Mouse (Mus musculus) heart, adult 2 months (tissue): ENCODE measurements around the gene Blmh. TPM values are rescaled to one million over a fixed set of nuclear protein-coding genes. Genes with fewer than 3 reads are reported as not detected.

ENCODE experiments used
- DNase-seq, 2 experiments: peaks; one replicate each; pipeline ENCODE4 v3.0.0; 2021
- H3K27ac ChIP-seq: fragments of 200-600 bp; 2 replicates; pipeline ENCODE4 v1.8.1; 2022
- H3K27me3 ChIP-seq: fragments of 200-500 bp; 2 replicates; pipeline ENCODE4 v1.6.1; 2012; ENCODE audit warnings: mild to moderate bottlenecking, low read length, inconsistent platforms, mixed read lengths; ENCODE audit not compliant: control insufficient read depth, insufficient read depth
- H3K36me3 ChIP-seq: fragments of 200-500 bp; 2 replicates; pipeline ENCODE4 v1.6.1; 2012; ENCODE audit warnings: low read length, inconsistent platforms; ENCODE audit not compliant: control insufficient read depth, insufficient read depth
- H3K4me1 ChIP-seq: fragments of 200-500 bp; 2 replicates; pipeline ENCODE4 v1.6.1; 2011; ENCODE audit warnings: low read length; ENCODE audit not compliant: control insufficient read depth, insufficient read depth
- H3K4me3 ChIP-seq: fragments of 200-600 bp; 2 replicates; pipeline ENCODE4 v1.8.1; 2022
- H3K79me2 ChIP-seq: fragments of 200-500 bp; replicated peaks from 2 replicates; pipeline ENCODE4 v1.6.1; 2012; ENCODE audit warnings: mild to moderate bottlenecking, inconsistent platforms, low read length, moderate library complexity, mixed read lengths; ENCODE audit not compliant: control insufficient read depth, insufficient read depth
- H3K9ac ChIP-seq: fragments of 200-500 bp; 2 replicates; pipeline ENCODE4 v1.6.1; 2012; ENCODE audit warnings: low read depth, mild to moderate bottlenecking, control low read depth, inconsistent platforms, low read length, mixed read lengths
- CTCF ChIP-seq: fragments of 200-600 bp; IDR thresholded peaks from 2 replicates; pipeline ENCODE4 v1.8.1; 2022; ENCODE audit warnings: antibody characterized with exemption, mild to moderate bottlenecking, moderate library complexity
- EP300 ChIP-seq: fragments of 200-500 bp; IDR thresholded peaks from 2 replicates; pipeline ENCODE4 v1.6.1; 2011; ENCODE audit warnings: low read depth, low read length, control low read depth; ENCODE audit not compliant: insufficient read depth
- POLR2A ChIP-seq: fragments of 200-500 bp; IDR thresholded peaks from 2 replicates; pipeline ENCODE4 v1.6.1; 2011; ENCODE audit warnings: mild to moderate bottlenecking, low read depth, low read length, control low read depth; ENCODE audit not compliant: insufficient read depth
- WGBS: fragments of 180-500 bp; shearing (Covaris S2); methylation state at CpG from one replicate; pipeline ENCODE4 v1.1.7; 2018; 5-methylcytosine and 5-hydroxymethylcytosine counted together
- intact Hi-C: fragments of 180-260 bp; cut with DNase I; formaldehyde crosslinking; loops from one replicate; pipeline ENCODE4 v1.15.1; 2025
- polyA plus RNA-seq: library from polyadenylated mRNA; depleted of rRNA; stranded (reverse); fragments of >200 nt; gene quantifications from 2 replicates; pipeline ENCODE4 v1.2.3, GENCODE M21; 2012
- total RNA-seq, 2 experiments: library from RNA; stranded (reverse); gene quantifications; 2 replicates each; pipeline ENCODE4 v1.2.3; 2021

The Blmh gene
- total and polyA plus RNA-seq, 3 experiments = 12.9 to 32.7 (median 27.6) TPM

DNA sequence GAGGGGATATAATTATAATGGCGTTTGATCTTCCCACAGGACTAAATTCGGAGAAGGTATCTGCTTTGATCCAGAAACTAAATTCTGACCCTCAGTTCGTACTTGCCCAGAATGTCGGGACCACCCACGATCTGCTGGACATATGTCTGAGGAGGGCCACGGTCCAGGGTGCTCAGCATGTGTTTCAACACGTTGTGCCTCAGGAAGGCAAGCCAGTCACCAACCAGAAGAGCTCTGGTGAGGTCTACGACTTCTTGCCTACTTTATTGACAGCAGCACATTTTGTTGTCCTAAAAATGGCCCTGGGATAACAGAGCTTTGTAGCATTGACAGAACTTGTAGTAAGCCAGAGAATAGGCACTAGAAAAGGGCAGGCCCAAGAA, 21.6 kb downstream of the Blmh start:
- peak overlapping the region; percentile 88; the same call in 1 of the 2 replicates for H3K9ac ChIP-seq
- TF ChIP-seq POLR2A (no peak), EP300 (no peak), CTCF (no peak)
- no peaks in the 10 kb centered on the region for H3K79me2 ChIP-seq
- no peaks in the 10 kb centered on the region for H3K27me3 ChIP-seq
- peak; percentile 7 to 21 for DNase-seq
- H3K4me3 ChIP-seq = peak overlapping the region; percentile 75
- peaks cover 5% of the 10 kb centered on the region for H3K4me1 ChIP-seq
- peak overlapping the region; percentile 96 for H3K27ac ChIP-seq
- WGBS = 4% methylated on average over 8 of the region's 8 CpGs
- intact Hi-C loops = loop anchor here (5.0 kb wide), 1 partner anchor 99 kb away; the partner anchor contains the start of gene Cpd
- H3K36me3 ChIP-seq = peaks cover 5% of the 10 kb centered on the region; the same call in 1 of the 2 replicates

DNA sequence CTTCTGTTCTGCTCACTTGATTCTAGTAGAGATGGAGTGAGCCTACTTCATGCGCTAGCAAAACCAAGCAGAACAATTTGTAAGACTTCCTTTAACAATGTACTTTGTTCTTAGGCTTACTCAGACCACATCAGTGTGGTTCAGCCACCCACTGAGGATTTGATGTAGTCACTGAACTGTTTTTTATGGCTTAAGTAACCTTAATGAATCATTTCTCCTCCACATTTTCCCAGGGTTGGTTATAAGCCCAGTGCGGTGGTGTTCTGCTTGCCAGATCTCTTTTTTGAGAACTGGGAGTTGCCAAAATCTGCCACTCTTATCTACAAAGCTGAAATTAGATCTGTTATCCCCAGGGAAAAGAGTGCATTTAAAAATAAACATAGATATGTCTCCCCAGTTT, 28.9 kb downstream of the Blmh start:
- DNase-seq = peak in 1 of 2 experiments; percentile 9
- Histone ChIP-seq H3K79me2 (no peaks in the 10 kb centered on the region), H3K9ac (no peak overlapping the region), H3K27ac (peak overlapping the region; percentile 60), H3K36me3 (peaks cover 17% of the 10 kb centered on the region), H3K4me3 (no peak overlapping the region), H3K27me3 (no peaks in the 10 kb centered on the region), H3K4me1 (peaks cover 1% of the 10 kb centered on the region; the same call in 1 of the 2 replicates)
- WGBS = 40% methylated on average over 2 of the region's 2 CpGs
- intact Hi-C loops = no loop called here
- TF ChIP-seq EP300 (no peak), CTCF (no peak), POLR2A (no peak)

DNA sequence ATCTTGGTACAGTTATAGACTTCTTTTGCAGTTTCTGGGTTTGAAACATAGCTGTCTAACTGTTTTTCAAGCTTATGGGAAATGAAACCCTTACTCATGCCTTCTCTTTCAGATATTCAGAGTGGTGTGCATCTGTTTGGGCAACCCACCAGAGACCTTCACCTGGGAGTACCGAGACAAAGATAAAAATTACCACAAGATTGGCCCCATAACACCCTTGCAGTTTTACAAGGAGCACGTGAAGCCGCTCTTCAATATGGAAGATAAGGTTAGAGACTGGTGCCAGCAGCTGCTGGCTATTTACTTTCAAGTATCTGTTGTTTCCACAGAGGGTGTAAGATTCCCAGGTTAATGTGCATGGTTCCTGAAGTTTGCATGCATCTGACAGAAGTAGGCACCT, 41.1 kb downstream of the Blmh start:
- Histone ChIP-seq H3K27ac (no peak overlapping the region), H3K79me2 (no peaks in the 10 kb centered on the region), H3K27me3 (no peaks in the 10 kb centered on the region), H3K9ac (no peak overlapping the region), H3K4me3 (no peak overlapping the region), H3K4me1 (no peaks in the 10 kb centered on the region), H3K36me3 (peaks cover 3% of the 10 kb centered on the region)
- TF ChIP-seq POLR2A (no peak), EP300 (no peak), CTCF (no peak)
- 83% methylated on average over 3 of the region's 3 CpGs for WGBS
- no peak for DNase-seq
- intact Hi-C loops = no loop called here

DNA sequence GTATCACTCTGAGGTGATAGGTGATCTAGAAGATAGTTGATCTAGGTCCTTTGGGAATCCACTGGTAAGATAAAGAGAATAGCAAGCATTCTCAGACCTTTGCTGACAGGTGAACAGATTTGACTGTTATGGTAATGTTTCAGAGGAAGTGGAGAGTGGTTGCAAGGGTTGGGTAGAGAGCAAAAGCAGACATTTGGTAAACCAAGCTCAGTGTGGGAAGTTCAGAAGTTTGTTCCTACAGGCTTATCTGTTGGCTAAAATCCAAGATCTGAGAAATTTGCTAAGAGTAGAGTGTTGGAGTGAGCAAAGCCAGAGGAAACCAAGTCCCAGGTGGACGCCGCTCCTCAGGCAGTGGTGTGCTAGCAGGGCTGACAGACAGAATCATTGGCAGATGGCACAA, 45.7 kb downstream of the Blmh start:
- H3K36me3 ChIP-seq = peaks cover 3% of the 10 kb centered on the region
- H3K4me3 ChIP-seq = no peak overlapping the region
- H3K27me3 ChIP-seq = no peaks in the 10 kb centered on the region
- 49% methylated on average over 2 of the region's 2 CpGs for WGBS
- no peak overlapping the region for H3K27ac ChIP-seq
- no peak for DNase-seq
- TF ChIP-seq EP300 (no peak), POLR2A (no peak), CTCF (no peak)
- H3K79me2 ChIP-seq = no peaks in the 10 kb centered on the region
- peaks cover 1% of the 10 kb centered on the region; the same call in 1 of the 2 replicates for H3K4me1 ChIP-seq
- intact Hi-C loops = no loop called here
- no peak overlapping the region for H3K9ac ChIP-seq

DNA sequence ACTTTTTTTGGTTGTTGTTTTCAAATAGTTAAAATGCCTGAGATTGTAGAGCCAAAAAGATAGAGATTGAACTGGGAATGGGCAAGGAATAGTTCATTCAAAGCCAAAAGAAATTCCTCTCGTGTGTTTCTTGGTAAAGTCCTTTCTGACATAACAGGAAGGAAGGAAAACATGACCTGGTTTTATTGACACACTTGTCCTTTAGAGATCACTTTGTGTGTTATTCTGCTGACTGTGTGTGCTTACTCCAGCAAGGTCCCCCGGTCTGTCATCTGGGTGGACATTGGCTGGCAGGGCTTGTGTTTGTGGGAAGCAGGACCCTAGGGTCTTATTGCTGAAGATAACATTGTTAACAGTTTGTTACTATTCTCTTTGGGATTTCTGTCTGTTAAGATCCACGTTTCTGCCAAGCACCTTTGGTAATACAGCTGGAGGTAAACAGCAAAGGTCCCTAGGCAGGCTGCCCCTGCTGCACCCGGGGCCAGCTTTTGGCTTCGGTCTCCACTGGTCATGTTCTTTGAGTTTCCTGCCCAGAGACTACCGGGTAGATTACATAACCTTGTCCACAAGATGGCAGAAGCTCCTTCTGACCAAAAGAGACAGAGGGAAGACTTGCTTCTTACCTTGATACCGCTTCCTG, 50.2 kb downstream of the Blmh start:
- 50% methylated on average over 7 of the region's 7 CpGs for WGBS
- Histone ChIP-seq H3K27ac (no peak overlapping the region), H3K9ac (no peak overlapping the region), H3K4me1 (peaks cover 1% of the 10 kb centered on the region; the same call in 1 of the 2 replicates), H3K4me3 (no peak overlapping the region), H3K36me3 (peaks cover 2% of the 10 kb centered on the region; the same call in 1 of the 2 replicates), H3K79me2 (no peaks in the 10 kb centered on the region), H3K27me3 (no peaks in the 10 kb centered on the region)
- no peak for TF ChIP-seq CTCF
- TF ChIP-seq EP300 = no peak
- TF ChIP-seq POLR2A = no peak
- intact Hi-C loops = no loop called here
- DNase-seq = peak in 1 of 2 experiments; percentile 14

DNA sequence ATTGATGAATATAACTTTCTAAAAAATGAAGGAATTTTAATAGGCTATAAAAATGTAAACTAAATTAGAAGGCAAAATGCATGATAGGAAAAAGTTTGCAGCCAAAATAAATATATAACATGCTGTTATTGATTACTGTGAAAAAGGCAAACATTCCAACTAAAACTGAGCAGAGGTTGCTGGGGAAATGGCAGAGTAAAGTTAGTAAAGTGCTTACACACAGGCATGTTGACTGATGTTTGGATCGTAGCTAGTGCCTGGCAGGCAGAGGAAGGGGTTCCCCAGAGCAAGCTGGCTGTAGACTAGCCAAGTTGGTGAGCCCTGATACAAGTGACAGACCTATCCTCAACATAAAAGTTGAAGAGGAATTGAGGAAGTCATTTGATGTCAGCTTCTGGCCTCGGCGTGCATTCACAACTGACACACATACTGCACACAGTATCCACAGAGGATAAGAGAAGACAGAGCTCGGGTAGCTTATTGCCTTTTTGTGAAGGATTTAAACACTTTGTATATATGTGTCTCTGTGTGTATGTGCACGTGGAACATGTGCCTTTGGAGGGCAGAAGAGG, 57.0 kb downstream of the Blmh start:
- no peaks in the 10 kb centered on the region for H3K79me2 ChIP-seq
- no peaks in the 10 kb centered on the region for H3K27me3 ChIP-seq
- no peak for DNase-seq
- H3K9ac ChIP-seq = no peak overlapping the region
- no peaks in the 10 kb centered on the region for H3K4me1 ChIP-seq
- intact Hi-C loops = no loop called here
- H3K36me3 ChIP-seq = no peaks in the 10 kb centered on the region
- 84% methylated on average over 5 of the region's 5 CpGs for WGBS
- TF ChIP-seq POLR2A (no peak), CTCF (no peak), EP300 (no peak)
- no peak overlapping the region for H3K4me3 ChIP-seq
- H3K27ac ChIP-seq = no peak overlapping the region
